Comparison of ENCODE assay signal across 8 mouse cellular contexts in the genomic region with DNA sequence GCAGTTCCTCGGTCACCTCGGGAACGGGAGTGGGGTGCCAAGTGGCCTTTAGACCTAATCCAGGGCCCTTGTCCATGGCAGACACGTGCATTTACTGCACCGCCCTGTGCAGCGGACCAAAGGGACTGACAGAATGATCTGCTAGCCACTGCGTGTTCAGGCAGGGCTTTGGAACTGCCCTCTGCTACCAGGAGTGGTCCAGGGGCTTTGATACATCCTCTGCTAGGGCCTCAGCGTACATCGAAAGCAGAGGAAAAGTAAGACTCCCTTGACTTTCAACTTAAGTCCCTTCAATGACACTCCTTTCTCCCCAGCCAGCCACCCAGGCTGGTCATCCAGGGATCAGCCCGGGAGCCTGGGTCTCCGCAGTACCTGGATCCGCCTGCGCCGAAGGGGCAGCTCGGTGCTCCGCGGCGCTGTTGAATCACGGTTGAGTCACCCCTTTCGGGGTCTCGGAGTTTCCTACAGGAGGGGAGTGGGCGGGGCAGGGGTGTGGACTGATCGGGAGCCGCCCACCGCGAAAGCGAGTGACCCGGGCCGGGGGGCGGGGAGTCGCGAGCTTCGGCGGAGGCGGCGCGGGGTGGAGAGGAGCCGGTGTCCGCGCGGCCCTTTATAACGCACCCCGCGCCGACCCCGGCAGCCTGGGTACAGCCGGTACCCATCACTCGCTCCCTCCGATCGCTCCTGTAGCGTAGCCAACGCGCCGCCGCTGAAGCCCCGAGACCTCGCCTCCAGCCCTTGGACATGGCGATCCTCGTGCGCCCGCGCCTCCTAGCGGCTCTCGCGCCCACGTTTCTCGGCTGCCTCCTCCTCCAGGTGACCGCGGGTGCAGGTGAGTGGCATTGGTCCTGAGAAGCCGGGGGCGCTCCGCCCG. TPM values are rescaled to one million over a fixed set of nuclear protein-coding genes. Genes with fewer than 3 reads are reported as not detected.
DNase-seq lines count a peak whose midpoint lies in the region; ATAC-seq and TF ChIP-seq lines count a peak whose summit lies in the region.

Gene F3, plus strand, starts transcription at position 567 of the 874 bp plus-strand sequence.

- intact Hi-C loops in heart, postnatal 10 days (cut with DNase I): loop anchor here (2.0 kb wide), 1 partner anchor 86 kb away; no protein-coding TSS in a partner anchor

- TF ChIP-seq CTCF in thymus, adult 2 months (IDR thresholded peaks at IDR 0.05; ENCODE audit: borderline replicate concordance, control insufficient read depth, extremely low read depth, insufficient read depth, low read length, poor library complexity): peak; percentile 67; the same call in 1 of the 2 replicates

- H3K27ac ChIP-seq in brown adipose tissue, adult 24 weeks (replicated peaks; ENCODE audit: low read depth, low read length): peak within 1 kb of the TSS; percentile 78
- no peak within 1 kb of the TSS for H3K27ac ChIP-seq in forebrain, embryonic 14.5 days (ENCODE audit: low read depth, low read length)
- peak within 1 kb of the TSS; percentile 23; the same call in 1 of the 2 replicates for H3K27ac ChIP-seq in neural tube, embryonic 14.5 days (ENCODE audit: low read depth, low read length)
- H3K27ac ChIP-seq in thymus, adult 2 months (ENCODE audit: control insufficient read depth, insufficient read depth, low read length): no peak within 1 kb of the TSS

- no peaks in the 10 kb centered on the region for H3K9me3 ChIP-seq in forebrain, embryonic 14.5 days (replicated peaks; ENCODE audit: control insufficient read depth, low read length)
- H3K9me3 ChIP-seq in neural tube, embryonic 14.5 days (ENCODE audit: control insufficient read depth, low read length): no peaks in the 10 kb centered on the region

- H3K4me1 ChIP-seq in brown adipose tissue, adult 24 weeks (ENCODE audit: control insufficient read depth, insufficient read depth, insufficient read length, low read length): peaks cover 9% of the 10 kb centered on the region
- 0 out of 2 replicates have a peak, but pooled peaks cover 9% of the 10 kb centered on the region for H3K4me1 ChIP-seq in forebrain, embryonic 14.5 days (ENCODE audit: control insufficient read depth, insufficient read depth, low read length)
- 0 out of 2 replicates have a peak, but pooled peaks cover 3% of the 10 kb centered on the region for H3K4me1 ChIP-seq in neural tube, embryonic 14.5 days (ENCODE audit: control insufficient read depth, insufficient read depth, low read length)
- H3K4me1 ChIP-seq in thymus, adult 2 months (replicated peaks; ENCODE audit: control insufficient read depth, insufficient read depth, low read length): peaks cover 8% of the 10 kb centered on the region

- DNase-seq in forebrain, embryonic 14.5 days (ENCODE audit: low spot score): peak; percentile 85
- DNase-seq in heart, postnatal 10 days: peak; percentile 84 to 86
- DNase-seq in large intestine, adult 2 months (ENCODE audit: low read depth, low spot score): no peak
- peak; percentile 85 to 88 for DNase-seq in lung, adult 18-20 months
- DNase-seq in thymus, adult 2 months: peak; percentile 71

- peak within 1 kb of the TSS; percentile 78 for H3K4me3 ChIP-seq in brown adipose tissue, adult 24 weeks (ENCODE audit: insufficient read depth, low read depth, low read length)
- H3K4me3 ChIP-seq in forebrain, embryonic 14.5 days (ENCODE audit: low read depth, low read length): peak within 1 kb of the TSS; percentile 67
- H3K4me3 ChIP-seq in neural tube, embryonic 14.5 days (ENCODE audit: low read depth, low read length): peak within 1 kb of the TSS; percentile 63
- H3K4me3 ChIP-seq in thymus, adult 2 months (ENCODE audit: control insufficient read depth, insufficient read depth, low read length): peak within 1 kb of the TSS; percentile 48

- H3K27me3 ChIP-seq in forebrain, embryonic 14.5 days (replicated peaks; ENCODE audit: control insufficient read depth, insufficient read depth, low read length): no peaks in the 10 kb centered on the region
- no peaks in the 10 kb centered on the region for H3K27me3 ChIP-seq in neural tube, embryonic 14.5 days (ENCODE audit: control insufficient read depth, insufficient read depth, low read length)
- H3K27me3 ChIP-seq in thymus, adult 2 months (ENCODE audit: control insufficient read depth, insufficient read depth, low read length): no peaks in the 10 kb centered on the region

- TF ChIP-seq POLR2A in thymus, adult 2 months (IDR thresholded peaks at IDR 0.05; ENCODE audit: control insufficient read depth, extremely low read depth, insufficient read depth, low read length, poor library complexity): no peak

- ATAC-seq in CD4-positive, CD25-positive, alpha-beta regulatory T cell, adult 4 months: peak; percentile 26
- ATAC-seq in forebrain, embryonic 14.5 days: peak; percentile 83
- peak; percentile 87 for ATAC-seq in neural tube, embryonic 14.5 days (ENCODE audit: low read depth)

- no peaks in the 10 kb centered on the region for H3K36me3 ChIP-seq in forebrain, embryonic 14.5 days (ENCODE audit: control insufficient read depth, insufficient read depth, low read length)
- no peaks in the 10 kb centered on the region for H3K36me3 ChIP-seq in neural tube, embryonic 14.5 days (ENCODE audit: control insufficient read depth, insufficient read depth, low read length)
- no peaks in the 10 kb centered on the region for H3K36me3 ChIP-seq in thymus, adult 2 months (ENCODE audit: control insufficient read depth, insufficient read depth, low read length)

- H3K9ac ChIP-seq in forebrain, embryonic 14.5 days (ENCODE audit: low read length): peak within 1 kb of the TSS; percentile 69
- H3K9ac ChIP-seq in neural tube, embryonic 14.5 days (replicated peaks; ENCODE audit: low read depth, low read length): peak within 1 kb of the TSS; percentile 62

- peak within 1 kb of the TSS; percentile 82 for H3K4me2 ChIP-seq in forebrain, embryonic 14.5 days (ENCODE audit: low read length)
- peak within 1 kb of the TSS; percentile 84 for H3K4me2 ChIP-seq in neural tube, embryonic 14.5 days (ENCODE audit: low read depth, low read length)

- under 1% methylated on average over 73 of the region's 73 CpGs for WGBS in forebrain, embryonic 14.5 days
- WGBS in large intestine, adult 2 months: 1% methylated on average over 73 of the region's 73 CpGs
- WGBS in neural tube, embryonic 14.5 days: under 1% methylated on average over 61 of the region's 73 CpGs
- 2% methylated on average over 72 of the region's 73 CpGs for WGBS in thymus, adult 2 months

RNA-seq across cellular contexts. Expression of gene F3, which starts in this region (rescaled TPM):
- not detected for polyA plus RNA-seq in CD4-positive, CD25-positive, alpha-beta regulatory T cell, adult 4 months (2017; shearing (Covaris generic))
- 32.7 and 54.0 TPM in 2 replicates for polyA plus RNA-seq in brown adipose tissue, adult 24 weeks (2012; ENCODE audit: insufficient read depth, insufficient read length, missing spikeins)
- polyA plus RNA-seq in forebrain, embryonic 14.5 days (2014; fragmentation: Nextera tagmentation; extraction: Ambion mirVana): 8.8 and 11.0 TPM in 2 replicates
- total RNA-seq in heart, postnatal 10 days (2021): 10 to 100 TPM; 15.0 to 16.6 TPM
- 15.5 and 16.5 TPM in 2 replicates for polyA plus RNA-seq in large intestine, adult 2 months (2012; rRNA removed)
- polyA plus RNA-seq in neural tube, embryonic 14.5 days (2014; fragmentation: Nextera tagmentation; extraction: Ambion mirVana): 7.1 and 7.8 TPM in 2 replicates
- 4.6 and 6.3 TPM in 2 replicates for polyA plus RNA-seq in thymus, adult 2 months (2012; rRNA removed)

Comparison
In these comparisons a context has a peak if more than half of its experiments do, and no peak if none do; other contexts are left out.
1. Peak in ATAC-seq in CD4-positive, CD25-positive, alpha-beta regulatory T cell, adult 4 months; RNA of the gene not detected or under 1 TPM.
2. ATAC-seq: peak in every context shown above with its lines; median percentile 87 in neural tube, embryonic 14.5 days; 83 in forebrain, embryonic 14.5 days; 26 in CD4-positive, CD25-positive, alpha-beta regulatory T cell, adult 4 months.
3. H3K27ac ChIP-seq: peak in brown adipose tissue, adult 24 weeks (single experiment) and neural tube, embryonic 14.5 days (single experiment); none in forebrain, embryonic 14.5 days (single experiment) and thymus, adult 2 months (single experiment).
4. Peak in every context shown above with its lines, with median percentiles within 50 percentile points of each other: H3K4me3 ChIP-seq.